Mouse (Mus musculus) neutrophil, adult 65 days (primary cell): ENCODE results near the gene Snrnp70. TPM values are rescaled to one million over a fixed set of nuclear protein-coding genes. Genes with fewer than 3 reads are reported as not detected.

Experiments
- total RNA-seq: library from RNA; stranded (reverse); gene quantifications from 2 replicates; pipeline ENCODE4 v1.2.4, GENCODE M21; 2023

The Snrnp70 gene
- 255 and 367 TPM in 2 replicates for total RNA-seq

GRCm38 (mm10) chr7:45395578-45396336 lies at the start of gene Snrnp70:
TSS of gene Snrnp70 (minus strand) at chr7:45395742.

GRCm38 (mm10) chr7:45437521-45438276 lies 42.2 kb upstream of the Snrnp70 start, which contains the start of gene Ruvbl2:
TSS of gene Ruvbl2 (minus strand) at chr7:45438096.

DNA sequence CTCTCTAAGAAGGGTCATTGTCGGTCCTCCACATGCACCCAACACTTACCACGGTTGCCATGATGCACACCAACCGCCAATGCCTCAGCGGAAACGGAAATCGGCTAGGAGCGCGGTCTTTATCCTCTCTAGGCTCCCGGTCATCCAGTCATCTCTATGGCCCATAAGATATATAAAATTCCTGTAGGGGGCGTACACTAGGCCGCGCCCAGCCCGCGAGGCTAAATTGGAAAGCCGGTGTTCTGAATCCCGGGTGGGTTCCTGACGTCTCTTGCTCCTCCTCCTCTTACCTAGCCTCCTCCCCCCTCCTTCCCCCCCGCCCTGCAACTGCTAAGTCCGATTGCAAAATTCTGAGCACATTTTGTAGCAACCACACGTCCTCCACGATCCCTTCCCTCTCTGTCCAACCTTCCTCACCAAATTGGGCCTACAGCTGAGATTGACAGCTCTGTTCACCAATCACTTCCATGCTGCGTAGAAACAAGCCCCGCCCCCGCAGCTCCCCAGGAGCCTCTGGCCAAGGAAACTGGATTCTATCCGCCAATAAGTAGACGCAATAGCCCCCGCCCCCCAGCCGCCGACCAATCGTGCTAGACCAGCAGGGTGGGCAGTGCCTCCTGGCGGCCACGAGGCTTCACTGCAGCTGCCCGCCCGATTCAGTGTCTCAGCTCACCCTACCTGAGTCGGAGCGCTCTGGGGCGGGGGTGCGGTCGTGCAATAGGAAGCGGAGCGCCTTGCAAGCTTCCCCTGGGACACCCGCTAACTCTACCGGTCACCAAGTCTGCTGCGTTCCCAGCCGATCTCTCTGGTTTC lies 38.9 kb upstream of the Snrnp70 start, which contains the start of gene Gys1:
Gene Gys1, plus strand, starts transcription at position 642 of the 813 bp plus-strand sequence.

GRCm38 (mm10) chr7:45420615-45420919 lies 25.0 kb upstream of the Snrnp70 start, which contains the start of gene Lhb:
TSS of gene Lhb (plus strand) at chr7:45420820.

GRCm38 (mm10) chr7:45413113-45413863 lies 17.7 kb upstream of the Snrnp70 start, which contains the start of gene Ntf5:
TSS of gene Ntf5 (plus strand) at chr7:45413695.

DNA sequence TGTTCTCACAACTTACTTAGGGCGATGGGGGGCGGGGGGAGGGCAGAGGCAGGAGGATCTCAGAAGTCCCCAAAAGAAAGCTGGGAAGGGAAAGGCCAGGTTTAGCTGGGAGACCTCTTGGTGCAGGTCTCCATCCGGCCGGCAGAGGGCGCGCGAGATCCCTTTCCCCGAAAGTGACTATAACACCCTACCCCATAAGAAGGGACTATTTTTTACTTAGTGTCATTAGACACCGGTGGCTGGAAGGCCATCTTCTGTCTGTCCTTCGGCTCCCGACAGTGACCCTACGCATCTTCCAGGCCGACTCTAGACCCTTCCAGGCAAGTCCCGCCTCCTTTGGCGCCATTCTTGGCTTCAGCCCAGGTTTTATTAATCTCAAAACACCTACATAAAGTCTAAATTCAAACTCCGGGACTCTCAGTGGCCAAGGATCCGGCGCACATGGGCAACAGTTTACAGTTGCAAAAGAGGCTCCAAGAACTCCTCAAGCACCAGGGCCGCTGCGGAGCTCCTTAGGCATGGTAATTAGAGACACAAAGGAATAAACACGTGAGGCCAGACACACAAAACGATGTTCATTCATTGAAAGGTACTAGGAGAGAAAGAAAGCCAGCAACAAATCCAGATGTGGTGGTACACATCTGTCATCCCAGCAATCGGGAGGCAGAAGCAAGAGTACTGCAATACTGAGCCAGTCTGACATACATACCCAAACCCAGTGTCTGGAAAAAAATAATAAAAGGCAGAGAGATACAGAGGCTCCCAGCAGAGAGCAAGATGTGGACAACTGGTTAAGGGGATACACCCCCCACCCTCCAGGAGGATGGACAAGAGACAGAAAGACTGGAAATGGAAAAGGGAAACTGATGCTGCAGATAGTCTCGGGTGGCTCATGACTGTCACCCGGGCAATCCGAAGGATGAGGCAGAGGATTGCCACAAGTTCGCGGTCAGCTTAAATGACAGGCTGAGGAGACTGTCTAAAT lies 9.8 kb upstream of the Snrnp70 start, which contains the start of gene Kcna7:
Gene Kcna7, plus strand, starts transcription at position 563 of the 985 bp plus-strand sequence.

DNA sequence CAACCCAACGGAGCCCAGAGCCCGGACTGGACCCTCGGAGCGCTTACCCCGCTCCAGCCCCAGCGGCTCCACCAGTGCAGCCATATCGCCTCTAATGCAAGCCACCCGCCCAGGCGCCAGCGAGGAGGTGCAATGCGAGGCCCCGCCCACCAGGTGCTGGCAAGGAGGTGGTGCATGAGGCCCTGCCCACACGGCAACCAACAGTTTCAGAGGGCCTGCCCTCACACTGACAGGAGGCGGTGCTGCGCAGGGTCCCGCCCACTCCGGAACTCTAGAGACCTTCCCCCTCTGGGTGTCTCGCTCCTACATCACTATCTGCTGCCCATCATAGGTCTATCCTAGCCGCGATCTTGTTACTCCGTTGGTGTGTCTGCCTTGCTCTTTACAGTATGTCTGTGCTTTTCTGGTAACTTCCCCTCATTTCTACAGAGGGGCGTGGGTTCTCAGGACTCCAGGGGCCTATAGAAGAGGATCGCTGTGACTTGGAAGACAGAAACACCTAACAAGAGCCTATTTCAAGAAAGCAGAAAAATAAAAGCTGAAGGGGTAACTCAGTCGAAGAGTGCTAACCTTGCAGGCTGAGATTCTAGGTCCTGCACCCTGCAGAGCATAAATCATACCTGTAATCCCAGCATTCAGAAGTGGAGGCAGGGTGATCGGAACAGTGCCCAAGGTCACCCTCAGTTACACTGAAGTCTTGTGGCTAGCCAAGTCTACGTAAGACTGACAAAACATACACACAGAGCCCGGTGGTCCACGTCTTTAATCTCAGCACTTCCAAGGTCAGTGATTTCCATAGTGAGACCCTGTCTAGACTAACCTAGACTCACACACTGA lies 24.8 kb downstream of the Snrnp70 start, which contains the start of gene Lin7b:
Gene Lin7b, minus strand, starts transcription at position 109 of the 837 bp plus-strand sequence.

DNA sequence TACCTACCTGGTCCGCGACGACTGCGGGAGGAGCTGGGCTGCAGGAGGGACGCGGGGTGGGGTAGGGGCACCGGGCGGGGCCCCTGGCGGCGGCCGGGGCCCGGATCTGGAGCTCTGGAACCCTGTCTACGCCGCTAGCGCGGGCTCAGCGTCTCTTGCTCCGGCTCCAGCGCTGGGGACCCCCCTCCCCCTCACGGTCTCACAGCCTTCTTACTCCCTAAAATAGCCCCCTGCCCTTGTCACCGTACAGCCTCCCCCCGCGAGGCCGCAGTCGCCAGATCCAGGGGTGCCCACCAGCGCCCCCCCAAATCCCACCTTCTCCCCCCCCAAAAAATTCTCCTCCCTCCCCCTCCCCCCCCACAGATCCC lies 28.9 kb downstream of the Snrnp70 start, which contains the start of gene Ppfia3:
Gene Ppfia3, minus strand, starts transcription at position 368 of the 368 bp plus-strand sequence.

GRCm38 (mm10) chr7:45335056-45335455 lies 60.5 kb downstream of the Snrnp70 start, which contains the start of gene Hrc:
TSS of gene Hrc (plus strand) at chr7:45335290.

DNA sequence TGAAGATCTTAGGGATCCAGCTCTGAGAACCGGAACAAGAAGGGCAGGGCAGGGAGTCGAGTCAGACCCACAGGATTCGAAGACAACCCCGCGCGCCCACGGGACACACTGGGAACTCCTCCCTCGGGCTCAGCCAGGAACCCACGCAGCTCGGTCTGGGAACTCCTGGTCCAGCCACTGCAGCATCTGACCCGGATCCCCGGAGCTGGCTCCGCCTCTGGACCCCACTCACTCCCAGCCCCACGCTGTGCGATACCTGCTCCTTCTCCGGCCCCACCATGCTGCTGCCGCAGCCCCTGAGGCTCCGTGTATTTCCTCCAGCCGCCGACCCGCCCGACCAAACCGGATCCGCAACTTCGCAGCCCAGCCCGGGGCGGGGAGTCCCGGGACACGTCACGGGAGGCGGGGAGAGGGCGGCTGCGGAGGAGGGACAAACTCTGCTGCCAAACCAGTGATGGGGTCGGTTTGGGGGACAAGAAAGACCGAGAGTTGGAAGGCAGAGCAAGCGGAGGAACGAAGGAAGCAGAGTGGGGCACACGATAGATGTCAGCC lies 62.0 kb downstream of the Snrnp70 start, which contains the start of gene Trpm4:
Gene Trpm4, minus strand, starts transcription at position 350 of the 552 bp plus-strand sequence.

Other genes starting within 250 kb of the Snrnp70 start
- 41.1 and 44.5 TPM in 2 replicates for gene Pih1d1, start 241.4 kb downstream of the Snrnp70 start, total RNA-seq
- 77.5 and 91.9 TPM in 2 replicates for gene Aldh16a1, start 241.2 kb downstream of the Snrnp70 start, total RNA-seq
- gene Slc17a7, start 231.8 kb downstream of the Snrnp70 start, total RNA-seq, result 0.23 TPM in 1 of 2 replicates, not detected in the other
- gene Gfy, start 216.2 kb downstream of the Snrnp70 start, total RNA-seq, result not detected in 2 replicates
- gene Pth2, start 214.7 kb downstream of the Snrnp70 start, total RNA-seq, result not detected in 2 replicates
- gene Ccdc155, start 190.8 kb downstream of the Snrnp70 start, total RNA-seq, result not detected in 2 replicates
- gene Dkkl1, start 183.6 kb downstream of the Snrnp70 start, total RNA-seq, result not detected in 2 replicates
- not detected in 2 replicates for gene Tead2, start 180.0 kb downstream of the Snrnp70 start, total RNA-seq
- gene Cd37, start 156.6 kb downstream of the Snrnp70 start, total RNA-seq, result 347 and 367 TPM in 2 replicates
- gene Slc6a16, start 154.7 kb downstream of the Snrnp70 start, total RNA-seq, result 1.2 and 1.3 TPM in 2 replicates
- not detected in 2 replicates for gene Slc6a21, start 118.2 kb downstream of the Snrnp70 start, total RNA-seq
- gene Trpm4, start 62.0 kb downstream of the Snrnp70 start, total RNA-seq, result 3.6 and 5.2 TPM in 2 replicates
- gene Hrc, start 60.5 kb downstream of the Snrnp70 start, total RNA-seq, result not detected in 2 replicates
- 0.09 TPM in 1 of 2 replicates, not detected in the other for gene Ppfia3, start 28.7 kb downstream of the Snrnp70 start, total RNA-seq
- gene Lin7b, start 25.2 kb downstream of the Snrnp70 start, total RNA-seq, result 2.5 TPM in 1 of 2 replicates, not detected in the other
- not detected in 2 replicates for gene Kcna7, start 9.9 kb upstream of the Snrnp70 start, total RNA-seq
- gene Ntf5, start 18.0 kb upstream of the Snrnp70 start, total RNA-seq, result not detected in 2 replicates
- gene Lhb, start 25.1 kb upstream of the Snrnp70 start, total RNA-seq, result not detected in 2 replicates
- 53.5 and 56.5 TPM in 2 replicates for gene Gys1, start 39.1 kb upstream of the Snrnp70 start, total RNA-seq
- 22.0 and 31.6 TPM in 2 replicates for gene Ruvbl2, start 42.4 kb upstream of the Snrnp70 start, total RNA-seq
- gene Ftl1, start 64.1 kb upstream of the Snrnp70 start, total RNA-seq, result 1,156 and 1,320 TPM in 2 replicates
- 37.2 and 40.7 TPM in 2 replicates for gene Bax, start 71.2 kb upstream of the Snrnp70 start, total RNA-seq
- gene Tulp2, start 86.1 kb upstream of the Snrnp70 start, total RNA-seq, result not detected in 2 replicates
- gene Gm45808, start 91.1 kb upstream of the Snrnp70 start, total RNA-seq, result 0.98 and 1.7 TPM in 2 replicates
- gene Dhdh, start 93.1 kb upstream of the Snrnp70 start, total RNA-seq, result 3.7 and 5.4 TPM in 2 replicates
- 90.7 and 109 TPM in 2 replicates for gene Nucb1, start 114.7 kb upstream of the Snrnp70 start, total RNA-seq
- 126 and 199 TPM in 2 replicates for gene Ppp1r15a, start 130.5 kb upstream of the Snrnp70 start, total RNA-seq
- gene Plekha4, start 130.6 kb upstream of the Snrnp70 start, total RNA-seq, result not detected in 2 replicates
- gene Hsd17b14, start 159.2 kb upstream of the Snrnp70 start, total RNA-seq, result 0.95 TPM in 1 of 2 replicates, not detected in the other
- gene Bcat2, start 174.4 kb upstream of the Snrnp70 start, total RNA-seq, result 24.0 and 34.0 TPM in 2 replicates
- gene Fgf21, start 219.7 kb upstream of the Snrnp70 start, total RNA-seq, result not detected in 2 replicates
- not detected in 2 replicates for gene Fut1, start 221.5 kb upstream of the Snrnp70 start, total RNA-seq
- gene Izumo1, start 226.1 kb upstream of the Snrnp70 start, total RNA-seq, result not detected in 2 replicates
- gene Rasip1, start 231.7 kb upstream of the Snrnp70 start, total RNA-seq, result 4.3 and 5.0 TPM in 2 replicates
- 0.20 TPM in 1 of 2 replicates, not detected in the other for gene Mamstr, start 244.2 kb upstream of the Snrnp70 start, total RNA-seq